Mouse (Mus musculus): ENCODE measurements around the gene Wdr82. TPM values are rescaled to one million over a fixed set of nuclear protein-coding genes. Genes with fewer than 3 reads are reported as not detected.
A peak's percentile ranks its signal among the peaks of the same experiment; 100 is the strongest.

Wdr82 gene
- total RNA-seq, 1 experiment from 2014 or later: 84.7 TPM

- DNase-seq: no peak
Measured at GRCm38 (mm10) chr9:106225469-106226150, 54.9 kb downstream of the Wdr82 start.

DNA sequence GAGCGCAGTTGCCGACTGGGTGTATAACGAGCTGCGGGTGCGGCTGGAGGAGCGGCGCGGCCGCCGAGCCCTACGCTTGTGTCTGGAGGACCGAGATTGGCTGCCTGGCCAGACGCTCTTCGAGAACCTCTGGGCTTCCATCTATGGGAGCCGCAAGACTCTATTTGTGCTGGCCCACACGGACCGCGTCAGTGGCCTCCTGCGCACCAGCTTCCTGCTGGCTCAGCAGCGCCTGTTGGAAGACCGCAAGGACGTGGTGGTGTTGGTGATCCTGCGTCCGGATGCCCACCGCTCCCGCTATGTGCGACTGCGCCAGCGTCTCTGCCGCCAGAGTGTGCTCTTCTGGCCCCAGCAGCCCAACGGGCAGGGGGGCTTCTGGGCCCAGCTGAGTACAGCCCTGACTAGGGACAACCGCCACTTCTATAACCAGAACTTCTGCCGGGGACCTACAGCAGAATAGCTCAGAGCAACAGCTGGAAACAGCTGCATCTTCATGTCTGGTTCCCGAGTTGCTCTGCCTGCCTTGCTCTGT, 55.5 kb downstream of the Wdr82 start:
- peak; percentile 53 for DNase-seq

- DNase-seq: no peak
Measured at GRCm38 (mm10) chr9:106227790-106228429, 57.2 kb downstream of the Wdr82 start.

GRCm38 (mm10) chr9:106230051-106230733, 59.5 kb downstream of the Wdr82 start:
- DNase-seq: no peak

DNA sequence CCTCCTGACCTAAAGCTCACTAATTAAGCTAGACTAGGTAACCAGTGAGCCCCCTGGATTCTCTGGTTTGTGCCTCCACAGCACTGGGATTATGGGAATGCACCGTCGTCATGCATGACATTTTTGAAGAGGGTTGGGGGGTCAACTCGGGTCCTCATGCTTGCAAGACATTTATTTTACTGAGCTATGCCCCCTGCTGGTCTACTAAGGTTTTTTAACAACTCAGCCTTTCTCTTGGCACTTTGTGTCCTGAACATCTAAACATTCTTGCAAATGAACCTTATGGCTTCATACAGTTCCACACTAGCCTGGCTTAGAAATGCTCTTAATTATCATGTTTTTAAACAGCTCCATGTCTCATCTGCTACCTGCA, 60.0 kb downstream of the Wdr82 start:
- no peak for DNase-seq

GRCm38 (mm10) chr9:106231220-106231619, 60.5 kb downstream of the Wdr82 start:
- no peak for DNase-seq

DNA sequence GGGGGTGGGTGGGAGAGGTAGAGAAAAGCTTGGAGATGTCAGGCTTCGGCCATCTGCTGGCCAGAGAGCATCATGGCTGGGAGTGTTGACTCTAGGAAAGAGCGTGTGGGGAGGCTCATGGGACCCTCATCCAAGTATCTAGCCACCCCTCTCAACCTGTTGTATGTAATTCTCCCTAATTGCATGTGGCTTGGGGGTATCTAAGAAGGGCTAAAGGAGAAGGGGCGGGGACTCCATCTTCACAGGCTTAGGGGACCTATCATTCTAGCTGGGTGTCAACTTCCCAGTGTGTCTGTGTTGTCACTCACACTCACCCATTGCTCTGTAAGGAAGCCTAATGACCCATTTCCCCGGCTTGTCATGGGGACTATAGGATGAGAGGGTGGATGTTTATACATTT, 61.1 kb downstream of the Wdr82 start:
- DNase-seq: no peak

DNA sequence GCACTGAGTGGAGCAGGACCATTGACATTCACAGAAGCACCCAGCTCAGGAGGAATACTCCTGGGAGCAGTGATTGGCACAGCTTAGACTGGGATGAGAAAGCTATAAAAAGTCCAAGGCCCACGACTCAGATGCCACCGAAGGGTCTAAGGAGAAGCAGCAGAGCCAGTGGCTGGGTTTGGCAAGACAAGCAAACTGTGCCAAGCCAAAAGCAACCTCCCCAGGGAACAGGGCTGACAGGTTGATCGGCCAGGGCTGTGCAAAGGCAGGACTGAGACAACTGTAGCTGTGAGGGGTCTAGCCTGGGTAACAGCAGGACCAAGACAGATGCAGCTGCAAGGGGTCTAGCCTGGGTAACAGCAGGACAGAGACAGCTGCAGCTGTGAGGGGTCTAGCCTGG, 62.2 kb downstream of the Wdr82 start:
- DNase-seq: peak; percentile 69

- DNase-seq: no peak
Measured at GRCm38 (mm10) chr9:106233953-106234352, 63.2 kb downstream of the Wdr82 start.

- peak; percentile 79 for DNase-seq
Measured at GRCm38 (mm10) chr9:106235194-106235830, 64.6 kb downstream of the Wdr82 start.

DNA sequence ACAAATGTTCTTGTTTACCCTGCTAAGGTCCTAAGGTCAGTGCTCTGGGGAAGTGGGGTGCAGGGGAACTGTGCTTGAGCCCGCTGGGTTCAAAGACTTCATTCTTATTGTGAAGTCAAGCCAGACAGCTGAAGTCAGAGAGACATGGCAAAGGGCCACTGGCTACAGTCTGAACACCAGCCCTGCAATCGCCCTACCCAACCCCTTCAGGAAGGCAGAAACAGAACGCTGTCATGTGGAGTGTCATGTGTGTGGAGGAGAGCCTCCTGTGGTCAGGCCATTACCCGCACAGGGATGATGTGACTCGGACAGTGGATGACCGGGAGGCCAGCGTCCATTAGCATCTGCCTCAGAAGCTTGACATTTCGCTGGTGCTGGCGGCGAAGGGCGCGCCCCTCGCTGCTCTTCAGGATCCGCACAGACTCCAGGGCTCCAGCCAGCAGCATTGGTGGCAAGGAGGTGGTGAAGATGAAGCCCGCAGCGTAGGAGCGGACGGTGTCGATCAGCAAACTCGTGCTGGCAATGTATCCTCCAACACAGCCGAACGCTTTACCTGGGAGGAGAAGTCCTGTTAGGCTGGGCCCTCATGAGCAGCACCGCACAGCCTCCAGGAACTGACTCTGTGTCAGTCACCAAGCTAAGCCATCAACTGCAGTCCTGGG, 65.6 kb downstream of the Wdr82 start:
- no peak for DNase-seq

- DNase-seq: no peak
Measured at GRCm38 (mm10) chr9:106236818-106237211, 66.1 kb downstream of the Wdr82 start.

DNA sequence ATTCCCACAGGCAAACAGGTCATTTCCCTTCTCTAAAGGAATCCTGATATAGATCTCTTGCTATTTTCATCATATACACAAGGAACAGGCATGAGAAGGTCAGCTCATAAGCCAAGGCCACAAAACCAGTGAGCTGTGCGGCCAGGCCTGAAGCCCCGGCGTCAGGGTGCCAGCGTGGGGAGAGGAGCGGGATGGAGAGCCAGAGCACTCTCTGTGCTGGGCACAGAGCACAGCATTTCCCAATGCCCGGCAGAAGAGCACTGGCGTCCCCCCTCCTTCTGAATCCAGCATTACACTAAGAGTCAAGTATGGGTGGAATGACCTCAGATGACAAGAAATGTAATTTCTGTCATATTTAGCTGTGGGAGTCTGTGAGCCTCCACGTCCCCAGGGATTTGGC, 66.7 kb downstream of the Wdr82 start:
- DNase-seq: no peak

- DNase-seq: no peak
Measured at GRCm38 (mm10) chr9:106237878-106238277, 67.2 kb downstream of the Wdr82 start.

Small RNAs within 50 kb of the gene (microRNA-seq; reads per million reads assigned to microRNA genes)
- gene Mir135a-1 (0 to 0.43 reads per million in 2 experiments), gene Mirlet7g (105,333 to 142,181 reads per million in 2 experiments)

Other genes starting within 250 kb of the Wdr82 start
- gene Col6a5, start 210.3 kb upstream of the Wdr82 start, total RNA-seq (2021): 4.3 and 5.9 TPM in 2 replicates
- gene Col6a4, start 74.1 kb upstream of the Wdr82 start, total RNA-seq (2021): 0.30 and 4.1 TPM in 2 replicates
- gene Glyctk, start 12.8 kb upstream of the Wdr82 start, total RNA-seq (2021): 3.6 and 13.6 TPM in 2 replicates
- 133 and 136 TPM in 2 replicates for gene Ppm1m, start 28.8 kb downstream of the Wdr82 start, total RNA-seq (2021)
- 43.6 and 54.3 TPM in 2 replicates for gene Twf2, start 32.2 kb downstream of the Wdr82 start, total RNA-seq (2021)
- 1.3 and 3.8 TPM in 2 replicates for gene Tlr9, start 51.7 kb downstream of the Wdr82 start, total RNA-seq (2021)
- gene Alas1, start 77.7 kb downstream of the Wdr82 start, total RNA-seq (2021): 1,325 and 1,932 TPM in 2 replicates
- gene Poc1a, start 110.1 kb downstream of the Wdr82 start, total RNA-seq (2021): 7.9 and 8.3 TPM in 2 replicates
- 21.1 and 26.0 TPM in 2 replicates for gene Dusp7, start 197.7 kb downstream of the Wdr82 start, total RNA-seq (2021)